Mouse (Mus musculus) CD8-positive naive resting alpha-beta T cell, adult 2 months (primary cell): ENCODE measurements around the gene Gm45521.

Experiments used
- DNase-seq, 2 experiments: peaks; one replicate each; pipeline ENCODE4 v3.0.0; 2022; ENCODE audit warnings: low read depth in 2 of 2, low spot score in 2 of 2

Gm45521 gene

DNA sequence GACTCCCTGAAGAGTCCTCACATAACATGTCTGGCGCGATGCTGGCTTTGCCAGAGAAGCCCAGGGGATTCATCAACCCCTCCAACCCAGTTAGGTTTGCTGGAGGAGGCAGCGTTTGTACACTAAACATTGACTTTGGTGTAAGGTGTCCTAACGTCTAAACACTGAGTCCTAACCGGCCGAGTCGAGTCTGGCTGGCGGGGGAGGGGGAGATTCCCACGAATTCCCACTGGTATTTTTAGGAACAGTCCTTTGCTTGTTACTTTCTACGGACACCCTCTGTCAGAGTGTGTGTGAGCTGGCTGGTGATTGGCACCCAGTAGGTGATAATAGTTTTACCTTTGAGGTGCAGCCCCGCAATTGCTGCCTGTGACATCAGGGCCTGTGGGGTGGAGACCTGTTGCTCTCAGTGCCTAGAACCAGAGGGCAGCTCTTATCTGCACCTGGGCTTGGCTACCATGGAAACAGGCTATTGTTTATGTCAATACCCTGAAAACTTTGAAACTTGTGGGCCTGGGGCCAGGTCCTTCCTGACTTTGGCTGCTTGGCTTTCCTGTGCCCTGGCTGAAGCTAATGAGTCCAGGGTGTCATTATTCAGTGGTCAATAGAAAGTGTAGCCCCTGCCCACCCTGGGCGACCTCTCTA is 4.4 kb upstream of the Gm45521 start:
- no peak for DNase-seq

DNA sequence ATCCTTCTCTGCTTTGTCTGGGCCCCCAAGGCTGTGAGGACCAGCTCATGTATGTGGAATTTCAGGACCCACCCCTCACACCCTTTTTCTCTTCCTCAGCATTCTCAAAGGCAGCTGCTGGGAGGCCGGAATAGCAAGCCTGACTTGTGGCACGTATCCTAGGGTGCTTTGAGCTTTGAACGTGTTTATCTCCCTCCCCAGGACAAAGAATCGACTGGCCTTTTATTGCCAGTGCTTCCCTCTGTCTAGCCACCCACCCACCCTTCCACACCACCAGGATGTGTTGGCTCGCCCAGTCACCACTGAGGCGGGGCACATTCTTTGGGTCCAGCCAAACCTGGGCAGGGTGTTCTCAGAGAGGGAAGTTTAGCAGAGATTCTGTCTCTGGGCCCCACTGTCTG is 3.0 kb upstream of the Gm45521 start:
- DNase-seq: no peak

DNA sequence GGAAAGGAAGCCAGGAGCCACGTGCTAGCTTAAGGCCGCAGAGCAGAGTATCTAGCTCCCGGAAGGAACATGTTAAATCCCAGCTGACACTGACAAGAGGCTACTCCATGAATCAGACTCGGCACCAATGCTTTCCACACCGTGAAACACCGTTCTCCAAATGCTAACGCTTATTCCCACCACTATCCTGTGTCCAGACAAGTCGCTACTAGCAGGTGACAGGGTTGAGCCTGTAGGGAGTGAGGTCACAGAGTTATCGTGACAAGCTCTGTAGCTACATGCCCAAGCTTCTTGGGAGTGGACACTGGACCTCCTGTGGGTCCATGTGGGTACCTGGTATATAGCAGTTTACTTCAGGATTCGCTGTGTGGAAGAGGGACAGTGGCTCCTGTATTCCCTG is 661 bp upstream of the Gm45521 start:
- no peak for DNase-seq

DNA sequence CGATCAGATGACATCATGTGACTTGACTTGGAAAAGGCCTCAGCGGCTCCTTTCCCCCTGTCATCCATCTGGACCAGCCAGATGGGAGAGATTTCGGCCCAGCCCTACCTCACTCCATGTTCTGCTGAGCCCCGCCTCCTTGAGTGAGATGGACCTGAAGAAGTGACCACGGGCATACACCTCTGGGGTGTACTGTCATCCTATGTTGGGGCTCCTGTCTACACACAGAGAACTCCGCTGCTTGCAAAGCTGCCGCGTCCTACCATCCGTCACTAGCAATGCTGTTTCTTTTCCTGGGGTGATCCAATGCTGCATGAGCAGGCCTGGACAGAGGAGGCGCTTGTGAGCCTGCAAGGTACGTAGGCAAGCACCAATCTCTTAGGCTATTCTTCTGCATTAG is 3.5 kb downstream of the Gm45521 start:
- DNase-seq: no peak

DNA sequence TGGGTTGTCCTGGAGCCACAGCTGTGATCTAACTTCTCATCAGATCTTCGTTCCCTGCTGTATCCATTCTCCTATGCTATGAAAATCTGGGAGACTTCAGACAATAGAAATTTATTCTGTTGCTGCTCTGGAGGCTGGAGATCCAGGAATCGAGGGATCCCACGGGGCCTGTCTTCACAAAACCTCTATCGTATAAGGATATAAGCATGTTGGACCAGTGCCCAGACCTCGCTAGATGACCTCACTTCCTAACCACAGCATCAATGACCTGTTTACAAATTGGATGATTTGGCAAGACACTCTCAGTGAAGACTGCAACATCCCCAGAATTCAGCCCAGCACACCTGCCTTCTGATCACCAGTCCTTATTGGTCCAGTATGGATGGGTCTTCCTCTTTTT is 4.6 kb downstream of the Gm45521 start:
- DNase-seq: no peak

DNA sequence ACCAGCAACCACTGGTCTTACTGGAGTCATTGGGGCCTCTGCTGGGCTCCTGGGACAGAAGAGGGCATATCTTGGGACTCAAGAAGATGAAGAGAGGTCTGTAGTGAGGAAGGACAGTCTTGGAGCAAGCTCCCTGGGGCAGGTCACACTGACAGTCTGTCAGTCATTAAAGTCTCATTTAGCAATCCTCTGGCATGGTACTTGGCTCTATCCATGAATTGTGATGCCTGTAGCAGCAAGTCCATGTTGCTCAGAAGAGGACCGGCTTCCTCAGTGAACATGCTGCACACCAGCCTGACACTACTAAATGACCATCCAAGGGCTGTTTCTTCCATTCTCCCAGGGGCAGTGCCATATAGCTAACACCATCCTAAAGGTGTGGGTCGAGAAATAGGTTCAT is 5.5 kb downstream of the Gm45521 start:
- DNase-seq: no peak

DNA sequence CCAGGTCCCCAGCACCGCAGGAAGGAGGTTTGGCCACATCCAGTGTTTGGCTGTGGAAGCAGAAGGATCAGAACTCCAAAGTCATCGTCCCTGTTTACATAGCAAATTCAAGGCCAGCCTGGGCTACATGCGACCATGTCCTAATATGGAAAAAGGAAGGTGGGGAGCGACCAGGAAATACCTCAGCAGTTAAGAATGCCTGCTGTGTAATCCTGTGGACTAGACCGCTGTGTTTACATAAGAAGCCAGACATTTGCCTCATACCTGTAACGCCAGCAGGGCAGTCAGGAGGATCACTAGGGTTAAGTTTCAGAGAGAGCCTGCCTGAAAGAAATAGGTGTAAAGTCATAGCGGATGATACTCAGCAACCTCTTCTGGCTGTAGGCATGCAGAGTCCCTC is 6.1 kb downstream of the Gm45521 start:
- no peak for DNase-seq

DNA sequence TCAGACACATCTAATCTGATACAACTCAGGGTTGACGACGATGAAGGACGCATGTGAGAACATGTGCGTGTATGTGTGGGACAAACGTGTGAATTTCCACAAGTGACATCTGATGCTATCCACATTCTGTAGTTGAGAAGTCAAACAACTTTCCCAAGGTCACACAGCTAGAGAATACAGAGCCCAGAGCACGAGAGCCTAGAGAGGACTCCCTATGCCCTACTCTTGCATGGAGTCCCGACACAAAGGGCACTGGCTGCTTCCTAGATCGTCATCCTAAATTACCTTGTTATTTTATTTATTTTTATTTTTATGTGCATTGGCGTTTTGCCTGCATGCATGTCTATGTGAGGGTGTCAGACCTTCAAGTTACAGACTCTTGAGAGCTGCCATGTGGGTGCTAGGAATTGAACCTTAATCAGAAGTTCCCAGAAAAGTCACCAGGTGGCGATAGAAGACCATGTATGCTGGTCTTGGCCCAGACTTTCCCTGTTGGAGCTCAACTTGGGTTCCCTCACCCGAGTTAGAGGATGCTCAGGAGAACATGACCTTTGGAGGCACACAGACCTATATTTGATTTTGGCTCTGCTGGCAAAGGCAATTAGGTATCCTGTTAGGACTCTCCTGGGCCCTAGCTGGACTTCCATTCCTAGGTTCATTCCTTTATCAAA is 7.3 kb downstream of the Gm45521 start:
- DNase-seq: peak; percentile 47 to 66

DNA sequence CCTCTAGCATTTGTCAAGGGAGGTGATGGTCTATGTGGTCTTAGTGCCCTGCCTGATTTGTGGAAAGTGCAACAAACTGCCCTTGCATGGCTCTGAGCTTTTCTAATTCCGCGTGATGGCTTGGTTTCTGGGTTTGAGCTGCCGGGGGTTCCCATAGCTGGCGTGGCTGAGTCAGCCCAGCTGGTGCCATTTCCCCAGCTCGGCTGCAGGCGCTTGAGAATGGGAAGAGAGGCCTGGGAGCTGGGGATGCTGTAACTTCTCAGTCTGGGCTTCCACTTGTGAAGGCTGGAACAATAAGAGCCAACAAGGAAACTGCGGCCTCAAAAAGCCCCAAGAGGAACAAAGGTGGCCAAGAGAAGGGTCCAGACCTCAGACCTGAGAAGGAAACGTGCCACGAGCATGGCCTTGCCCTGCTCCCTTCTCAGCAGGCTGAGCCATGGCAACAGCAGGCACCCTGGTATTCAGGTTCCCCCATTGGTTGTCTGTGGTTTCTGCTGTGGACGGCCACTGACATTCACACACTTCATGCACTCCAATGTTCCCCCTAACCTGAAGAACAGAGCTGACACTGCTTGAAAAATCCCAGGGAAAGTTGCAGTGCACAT is 14.9 kb downstream of the Gm45521 start:
- DNase-seq: no peak

DNA sequence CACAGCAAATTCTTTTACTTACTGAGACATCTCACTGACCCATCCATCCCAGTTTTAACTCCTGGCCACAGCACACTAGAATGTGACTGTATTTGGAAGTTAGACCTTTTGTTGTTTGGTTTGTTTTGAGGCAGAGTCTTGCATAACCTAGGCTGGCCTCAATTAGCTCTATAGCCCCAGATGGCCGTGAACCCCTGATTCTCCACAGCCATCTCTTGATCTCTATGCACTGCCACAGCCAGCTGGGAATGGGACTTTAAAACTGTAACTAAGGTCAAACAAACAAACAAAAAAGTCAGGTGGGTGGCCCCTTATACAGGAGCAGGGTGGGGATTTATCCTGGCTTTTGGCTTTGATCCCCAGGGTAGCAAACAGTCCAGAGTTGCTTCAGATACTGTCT is 17.6 kb downstream of the Gm45521 start:
- no peak for DNase-seq

DNA sequence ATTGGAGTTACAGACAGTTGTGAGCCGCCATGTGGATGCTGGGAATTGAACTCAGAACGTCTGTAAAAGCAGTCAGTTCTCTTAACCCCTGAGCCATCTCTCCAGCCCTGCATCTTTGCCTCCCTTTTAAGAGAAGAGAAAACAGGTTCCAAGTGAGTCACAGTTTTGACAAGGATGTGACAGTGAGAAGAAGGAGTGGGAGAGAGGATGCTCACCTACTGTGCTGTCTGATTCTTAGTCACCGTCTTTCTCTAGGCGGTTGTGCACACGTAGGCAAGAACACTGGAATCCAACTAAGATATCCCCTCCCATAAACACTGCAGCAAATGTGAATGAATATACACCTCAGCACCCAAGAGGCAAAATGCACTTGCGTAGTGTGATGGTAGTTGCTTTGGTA is 18.1 kb downstream of the Gm45521 start:
- no peak for DNase-seq

DNA sequence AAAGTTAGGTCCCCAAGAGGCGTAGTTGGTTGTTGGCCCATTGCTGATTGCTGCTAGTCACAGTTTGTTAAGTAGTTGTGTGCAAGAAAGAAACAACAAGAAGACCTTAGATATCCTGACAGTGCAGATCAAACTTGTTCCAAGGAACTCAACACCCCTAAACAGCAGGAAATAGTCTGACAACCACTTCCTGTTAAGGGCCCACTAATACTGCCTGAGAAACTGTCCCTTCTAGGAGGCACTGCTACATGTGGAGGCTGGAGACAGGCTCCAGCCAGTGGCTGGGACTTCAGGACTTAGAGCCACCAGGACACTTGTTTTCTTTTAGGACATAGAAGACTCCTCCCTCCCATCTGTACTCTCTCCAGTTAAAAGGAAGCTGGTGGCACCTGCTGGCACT is 20.4 kb downstream of the Gm45521 start:
- no peak for DNase-seq

DNA sequence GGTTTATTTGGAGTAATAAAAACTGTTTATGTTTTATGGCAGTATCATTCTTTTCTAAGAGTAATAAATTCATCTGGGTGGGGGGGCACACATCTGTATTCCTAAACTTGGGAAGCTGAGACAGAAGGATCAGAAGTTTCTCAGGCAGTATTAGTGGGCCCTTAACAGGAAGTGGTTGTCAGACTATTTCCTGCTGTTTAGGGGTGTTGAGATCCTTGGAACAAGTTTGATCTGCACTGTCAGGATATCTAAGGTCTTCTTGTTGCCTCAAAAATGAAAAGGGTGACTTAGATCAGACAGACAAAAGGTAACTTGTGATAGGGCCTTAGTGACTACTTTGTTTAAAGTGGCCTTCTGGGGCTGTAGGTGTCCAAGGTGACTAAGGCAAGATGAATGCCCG is 21.1 kb downstream of the Gm45521 start:
- no peak for DNase-seq

DNA sequence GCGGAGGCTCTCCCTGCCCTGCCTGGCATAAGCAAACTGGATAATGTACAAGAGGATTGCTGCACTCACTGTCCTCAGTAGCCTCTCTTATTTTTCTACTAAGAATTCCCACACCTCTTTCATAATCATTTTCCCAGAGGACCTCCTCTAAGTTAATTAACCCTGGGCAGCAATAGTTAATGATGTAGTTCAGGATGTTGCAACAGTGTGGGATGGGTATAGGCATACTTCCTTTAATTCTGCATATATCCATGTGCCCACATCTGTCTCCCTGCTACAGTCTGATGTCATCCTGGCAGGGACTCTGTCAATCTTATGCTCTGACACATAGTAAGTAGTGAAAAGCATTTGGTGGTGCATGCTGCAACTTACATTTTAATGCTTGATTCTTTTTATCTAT is 24.1 kb downstream of the Gm45521 start:
- DNase-seq: no peak

DNA sequence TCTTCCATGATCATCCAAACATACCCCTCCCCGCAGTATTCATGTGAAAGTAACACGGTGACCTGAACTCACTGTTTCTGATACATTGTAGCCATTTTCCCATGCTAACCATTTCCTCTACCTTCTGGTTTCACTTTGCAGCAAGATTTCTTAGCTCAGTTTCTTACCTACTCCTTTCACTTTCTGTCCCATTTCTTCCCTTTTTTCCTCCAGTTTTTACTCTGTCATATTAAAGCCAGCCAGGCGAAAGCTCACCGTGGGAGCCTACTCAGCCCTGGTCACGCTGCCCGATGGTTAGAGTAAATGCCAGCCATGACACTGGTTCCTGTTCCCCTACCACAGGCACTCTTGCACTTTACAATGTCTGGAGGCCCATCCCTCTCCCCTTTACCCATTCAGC is 29.8 kb downstream of the Gm45521 start:
- no peak for DNase-seq

DNA sequence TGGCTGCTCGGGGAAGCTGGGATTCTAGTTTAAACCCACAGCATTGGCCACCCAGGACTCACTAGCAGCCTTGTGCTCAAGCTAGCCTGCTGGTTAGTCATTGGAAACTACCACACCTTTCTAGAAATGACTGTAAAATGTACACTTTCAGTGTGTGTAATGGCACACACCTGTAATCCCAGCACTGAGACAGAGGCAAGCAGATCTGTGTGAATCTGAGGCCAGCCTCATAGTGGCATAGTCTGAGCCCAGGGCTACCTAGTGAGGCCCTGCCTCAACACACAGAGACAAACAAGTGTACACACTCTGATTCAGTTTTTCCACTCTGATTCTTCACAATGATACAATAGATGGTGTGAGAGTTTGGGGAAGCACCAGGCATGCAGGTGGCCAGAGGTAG is 32.3 kb downstream of the Gm45521 start:
- no peak for DNase-seq

DNA sequence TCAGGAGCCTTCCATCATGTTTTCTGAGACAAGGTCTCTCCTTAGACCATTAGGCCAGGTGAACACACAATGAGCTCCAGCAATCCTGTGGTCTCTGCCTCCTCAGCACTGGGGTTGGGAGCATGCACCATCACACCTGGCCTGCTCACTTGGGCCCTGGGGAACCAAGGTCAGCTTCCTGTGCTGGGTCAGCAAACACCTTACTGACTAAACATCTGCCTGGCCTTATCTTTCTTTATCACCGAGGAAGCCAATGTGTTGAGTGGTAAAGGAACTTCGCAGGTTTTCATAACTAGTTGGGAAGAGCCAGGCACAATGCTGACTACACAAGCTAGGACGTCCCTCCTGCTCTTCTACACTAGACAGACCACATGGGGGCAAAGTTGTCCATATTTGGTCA is 32.9 kb downstream of the Gm45521 start:
- DNase-seq: no peak

DNA sequence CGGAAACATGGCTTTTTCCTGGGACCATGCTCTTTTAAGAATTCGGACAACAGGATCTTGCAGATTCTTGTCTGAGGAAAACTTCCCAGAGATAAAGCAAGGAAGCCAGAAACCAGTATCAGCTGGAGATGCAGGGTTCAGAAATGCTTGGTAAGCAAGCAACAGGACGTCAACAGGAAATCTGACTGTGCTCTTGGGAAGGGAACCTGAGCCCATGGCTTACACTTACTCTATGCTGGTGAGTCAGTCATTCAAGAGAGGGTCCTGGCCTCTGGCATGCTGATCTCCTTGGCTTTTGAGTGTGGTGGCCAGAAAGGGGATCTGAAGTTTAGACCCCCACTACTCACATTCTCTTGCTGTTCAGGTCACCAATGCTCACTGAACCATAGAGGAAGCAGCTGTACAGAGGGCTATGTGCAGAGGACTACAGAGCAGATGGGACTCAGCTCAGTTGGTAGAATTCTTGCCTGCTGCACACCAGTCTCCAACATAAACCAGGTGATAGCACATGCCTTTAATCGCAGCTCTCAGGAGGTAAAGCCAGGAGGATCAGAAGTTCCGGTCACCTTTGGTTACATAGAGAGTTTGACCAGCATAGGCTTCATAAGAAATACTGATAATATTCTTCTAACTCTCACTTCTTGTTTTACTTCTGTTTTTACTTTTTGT is 34.2 kb downstream of the Gm45521 start:
- no peak for DNase-seq

DNA sequence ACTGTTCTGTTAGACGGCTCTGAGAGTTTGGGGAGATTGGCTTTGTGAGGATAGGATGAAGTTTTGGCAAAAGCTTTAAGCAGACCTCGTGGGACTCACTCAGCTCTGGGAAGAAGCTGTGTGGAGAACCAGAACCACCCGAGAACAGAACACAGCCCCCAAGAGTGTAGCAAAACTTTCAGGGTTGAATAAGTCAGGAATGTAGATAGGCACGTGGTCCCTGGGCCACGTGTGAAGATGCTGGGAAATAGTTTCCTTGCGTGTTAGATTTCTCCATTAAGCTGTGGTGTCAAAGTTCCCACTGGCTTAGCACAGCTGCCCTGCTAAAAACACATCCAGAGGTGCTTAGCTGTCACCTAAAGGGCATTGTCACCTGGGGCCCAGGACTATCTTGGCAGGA is 35.1 kb downstream of the Gm45521 start:
- DNase-seq: no peak

DNA sequence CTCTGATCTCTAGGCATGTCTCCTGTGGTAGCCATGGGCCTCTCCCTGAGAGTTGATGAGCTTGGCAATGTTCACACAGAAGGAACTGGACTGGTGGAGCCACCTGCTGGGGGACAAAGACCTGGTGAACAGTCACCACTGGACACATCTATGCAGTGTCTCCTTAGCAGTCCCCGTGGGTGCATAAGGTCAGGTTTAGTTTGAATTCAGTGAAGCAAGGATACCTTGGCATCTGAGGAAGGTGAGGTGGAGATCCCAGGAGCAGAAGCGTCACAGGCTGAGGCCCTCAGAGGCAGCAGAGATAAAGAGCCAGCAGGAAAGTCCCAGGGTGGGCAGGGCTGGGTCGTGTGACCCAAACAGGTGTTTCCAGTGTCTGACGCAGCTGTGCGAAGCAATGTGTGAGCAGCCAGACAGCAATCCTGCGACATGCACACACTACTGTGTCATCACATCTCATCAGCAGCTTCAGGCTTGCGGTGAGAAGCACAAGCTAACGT is 37.2 kb downstream of the Gm45521 start, which contains the start of gene Dnase1l3:
Gene Dnase1l3 (minus strand): TSS at position 303 of the 497 bp plus-strand sequence.
- no peak for DNase-seq

DNA sequence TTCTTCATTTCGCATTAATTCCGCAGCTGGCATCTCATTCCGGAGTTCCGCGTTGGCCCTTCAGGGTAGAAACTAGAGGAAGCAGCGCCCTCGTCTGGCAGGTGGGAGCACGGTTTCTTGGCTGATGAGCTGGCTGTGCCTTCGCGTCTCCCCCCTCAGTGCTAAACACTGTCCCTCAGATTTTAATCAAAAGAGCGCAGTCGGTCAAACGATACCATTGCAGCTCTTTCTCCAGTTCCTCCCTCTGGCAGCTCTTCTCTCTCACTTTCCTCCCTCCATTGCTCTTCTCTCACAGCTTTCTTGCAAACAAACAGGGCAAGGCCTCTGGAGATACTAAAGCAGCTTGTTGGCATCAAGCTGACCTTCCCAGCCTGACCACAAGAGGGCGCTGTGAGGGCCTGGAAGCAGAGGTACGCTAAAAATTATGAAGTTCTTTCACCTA is 40.2 kb downstream of the Gm45521 start:
- DNase-seq: peak; percentile 91 to 94

DNA sequence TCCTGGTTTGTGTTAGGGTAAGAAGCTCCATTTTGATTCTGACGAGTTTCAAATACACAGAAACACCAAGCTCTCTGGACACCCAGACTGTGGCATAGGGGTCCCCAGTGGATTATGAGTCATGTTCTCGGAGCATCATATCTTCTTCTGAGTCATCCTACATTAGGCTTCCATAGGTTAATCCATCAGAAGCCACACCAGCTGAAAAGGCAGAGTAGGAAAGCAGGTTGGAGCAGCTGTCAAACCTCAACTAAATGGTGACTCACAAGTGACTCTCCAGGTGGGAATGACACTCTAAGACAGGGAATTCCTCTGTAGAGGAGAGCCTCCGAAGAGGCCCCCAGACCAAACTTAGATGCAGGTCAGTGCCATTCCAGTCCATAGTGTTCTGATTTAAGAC is 41.9 kb downstream of the Gm45521 start:
- DNase-seq: no peak
